In the genomic region with DNA sequence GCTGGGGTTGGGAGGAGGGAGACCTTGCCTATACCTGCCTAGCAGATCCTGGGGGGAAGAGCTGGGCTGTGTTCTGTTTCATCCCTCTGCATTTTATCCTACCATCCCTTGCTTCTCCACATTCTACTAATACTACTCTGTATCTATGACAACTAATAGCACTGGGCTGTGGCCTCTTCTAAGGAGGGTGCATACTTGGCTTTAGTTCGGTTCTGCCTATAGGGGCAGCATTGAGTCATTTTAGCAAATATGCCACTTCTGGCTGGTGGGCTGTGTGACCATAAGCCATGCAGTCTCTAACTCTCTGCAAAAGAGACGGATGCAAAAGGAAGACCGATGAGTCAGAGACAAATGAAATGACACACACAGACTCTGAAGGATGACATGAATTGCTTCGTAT, we compare ENCODE assay signal across 8 mouse cellular contexts.
A peak's percentile ranks its signal among the peaks of the same experiment; 100 is the strongest.
DNase-seq lines count a peak whose midpoint lies in the region; ATAC-seq and TF ChIP-seq lines count a peak whose summit lies in the region.
"Not testable (repeated sequence)": the region's sequence is repeated elsewhere in the genome, so short reads cannot be mapped to it uniquely, and the experiment has no call there.

No protein-coding gene starts in this region.

- ATAC-seq in forebrain, embryonic 11.5 days (replicated peaks; ENCODE audit: low FRiP score), result 0 out of 2 replicates have a peak, but pooled peaks have one; percentile 64
- ATAC-seq in heart, embryonic 16.5 days (replicated peaks; ENCODE audit: extremely low read depth, insufficient read depth, low FRiP score), result not testable (repeated sequence)
- peak; percentile 35; the same call in 1 of the 2 replicates for ATAC-seq in kidney, embryonic 15.5 days (replicated peaks; ENCODE audit: low FRiP score)
- peak; percentile 57 for ATAC-seq in limb, embryonic 12.5 days (ENCODE audit: insufficient number of reproducible peaks, insufficient read depth, low FRiP score, low TSS enrichment, low read depth)
- ATAC-seq in megakaryocyte-erythroid progenitor cell, adult 5-6 weeks (replicated peaks; ENCODE audit: low FRiP score, low TSS enrichment, poor library complexity, severe bottlenecking), result peak; percentile 64
- ATAC-seq in stomach, postnatal 0 days (ENCODE audit: low FRiP score, low TSS enrichment), result peak; percentile 32; the same call in 1 of the 2 replicates

- H3K4me3 ChIP-seq in forebrain, embryonic 11.5 days (ENCODE audit: low read depth, low read length); heart, embryonic 16.5 days (ENCODE audit: low read length); kidney, embryonic 15.5 days (replicated peaks); limb, embryonic 12.5 days (replicated peaks); stomach, postnatal 0 days (ENCODE audit: low read depth, low read length): not testable (repeated sequence)

- H3K4me1 ChIP-seq in forebrain, embryonic 11.5 days (replicated peaks; ENCODE audit: control insufficient read depth, insufficient read depth, low read length); stomach, postnatal 0 days (replicated peaks; ENCODE audit: control insufficient read depth, insufficient read depth): not testable (repeated sequence)
- H3K4me1 ChIP-seq in heart, embryonic 16.5 days (ENCODE audit: control insufficient read depth, insufficient read depth, low read length), result peaks cover 13% of the 10 kb centered on the region
- H3K4me1 ChIP-seq in kidney, embryonic 15.5 days, result peaks cover 28% of the 10 kb centered on the region
- peaks cover 26% of the 10 kb centered on the region for H3K4me1 ChIP-seq in limb, embryonic 12.5 days (replicated peaks)

- not testable (repeated sequence) for H3K27ac ChIP-seq in forebrain, embryonic 11.5 days (ENCODE audit: low read depth, low read length); heart, embryonic 16.5 days (ENCODE audit: low read length); kidney, embryonic 15.5 days; limb, embryonic 12.5 days
- 0 out of 2 replicates have a peak overlapping the region, but pooled peaks have one; percentile 13 for H3K27ac ChIP-seq in stomach, postnatal 0 days (replicated peaks)

- DNase-seq in ES-CJ7 (ENCODE audit: low read depth, low spot score), result peak; percentile 59
- peak; percentile 28 for DNase-seq in cerebellum, adult 9-10 months
- DNase-seq in forebrain, embryonic 11.5 days (ENCODE audit: low spot score); stomach, postnatal 0 days (ENCODE audit: low spot score): not testable (repeated sequence)

- not testable (repeated sequence) for TF ChIP-seq EP300 in stomach, postnatal 0 days (optimal IDR thresholded peaks at IDR 0.05)

- WGBS in forebrain, embryonic 11.5 days, result 23% methylated on average over 4 of the region's 4 CpGs
- WGBS in heart, embryonic 16.5 days, result 24% methylated on average over 4 of the region's 4 CpGs
- WGBS in kidney, embryonic 15.5 days, result 18% methylated on average over 4 of the region's 4 CpGs
- 21% methylated on average over 4 of the region's 4 CpGs for WGBS in limb, embryonic 12.5 days
- WGBS in stomach, postnatal 0 days, result 22% methylated on average over 4 of the region's 4 CpGs

- not testable (repeated sequence) for H3K9ac ChIP-seq in forebrain, embryonic 11.5 days (ENCODE audit: low read length); heart, embryonic 16.5 days (ENCODE audit: low read length); kidney, embryonic 15.5 days; limb, embryonic 12.5 days (replicated peaks); stomach, postnatal 0 days (ENCODE audit: low read length)

- not testable (repeated sequence) for H3K27me3 ChIP-seq in forebrain, embryonic 11.5 days (ENCODE audit: control insufficient read depth, insufficient read depth, low read length); heart, embryonic 16.5 days (ENCODE audit: control insufficient read depth, insufficient read depth, low read length); kidney, embryonic 15.5 days; limb, embryonic 12.5 days; stomach, postnatal 0 days (ENCODE audit: control insufficient read depth, insufficient read depth, low read length)

- H3K36me3 ChIP-seq in forebrain, embryonic 11.5 days (ENCODE audit: control insufficient read depth, insufficient read depth, low read length); heart, embryonic 16.5 days (ENCODE audit: control insufficient read depth, insufficient read depth); kidney, embryonic 15.5 days; limb, embryonic 12.5 days; stomach, postnatal 0 days (ENCODE audit: control insufficient read depth, insufficient read depth, low read length): not testable (repeated sequence)

- H3K9me3 ChIP-seq in forebrain, embryonic 11.5 days (ENCODE audit: control insufficient read depth, low read length); heart, embryonic 16.5 days (replicated peaks; ENCODE audit: control insufficient read depth, low read length); kidney, embryonic 15.5 days (replicated peaks); limb, embryonic 12.5 days; stomach, postnatal 0 days (ENCODE audit: control insufficient read depth, low read length): not testable (repeated sequence)

- not testable (repeated sequence) for H3K4me2 ChIP-seq in forebrain, embryonic 11.5 days (ENCODE audit: low read depth, low read length, severe bottlenecking); kidney, embryonic 15.5 days; limb, embryonic 12.5 days
- H3K4me2 ChIP-seq in heart, embryonic 16.5 days (ENCODE audit: low read depth, low read length), result peak overlapping the region; percentile 30; the same call in 1 of the 2 replicates
- H3K4me2 ChIP-seq in stomach, postnatal 0 days (replicated peaks; ENCODE audit: low read depth), result peak overlapping the region; percentile 39; the same call in 1 of the 2 replicates

- TF ChIP-seq CTCF in stomach, postnatal 0 days (IDR thresholded peaks at IDR 0.05; ENCODE audit: low read depth), result peak; percentile 70
